11 mouse cellular contexts compared by ENCODE assay signal in the genomic region with DNA sequence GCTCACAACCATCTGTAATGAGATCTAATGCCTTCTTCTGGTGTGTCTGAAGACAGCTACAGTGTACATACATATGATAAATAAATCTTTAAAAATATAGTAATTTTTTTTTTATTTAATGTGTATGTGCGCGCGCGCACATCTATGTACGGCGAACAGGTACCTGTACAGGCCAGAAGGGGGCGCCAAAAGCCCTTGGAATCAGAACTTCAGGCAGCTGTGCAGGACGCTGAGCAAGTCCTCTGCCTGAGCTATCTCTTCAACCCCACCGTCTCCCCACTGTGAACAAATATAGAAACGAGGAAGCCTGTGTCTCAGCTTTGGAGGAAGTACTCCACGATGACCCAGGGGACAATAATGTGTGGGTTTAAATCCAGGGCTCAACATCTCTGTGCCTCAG. TPM values are rescaled to one million over a fixed set of nuclear protein-coding genes. Genes with fewer than 3 reads are reported as not detected.
DNase-seq lines count a peak whose midpoint lies in the region; TF ChIP-seq lines count a peak whose summit lies in the region.
"Had no signal": no experiment of that assay in that cellular context is flagged by ENCODE, and none has a peak within 500 bp of the region (broad histone marks: within the 10 kb centered on the region; RNA-seq: fewer than 3 reads in every experiment).

No protein-coding gene starts in this region.

- H3K4me1 ChIP-seq in ES-Bruce4 (ENCODE audit: control insufficient read depth, insufficient read depth, low read length): peaks cover 14% of the 10 kb centered on the region
- H3K4me1 ChIP-seq in embryonic facial prominence, embryonic 10.5 days: peaks cover 32% of the 10 kb centered on the region

- H3K9me3 ChIP-seq in ES-Bruce4 (replicated peaks; ENCODE audit: control insufficient read depth, insufficient read depth, low read length, poor library complexity, severe bottlenecking): 0 out of 2 replicates have a peak, but pooled peaks cover 4% of the 10 kb centered on the region
- peaks cover 4% of the 10 kb centered on the region for H3K9me3 ChIP-seq in embryonic facial prominence, embryonic 10.5 days
- H3K9me3 ChIP-seq: embryonic facial prominence, embryonic 15.5 days; heart, embryonic 15.5 days had no signal

- TF ChIP-seq CTCF in ES-Bruce4 (IDR thresholded peaks at IDR 0.05; ENCODE audit: low read depth, low read length): peak; percentile 47

- no peak for TF ChIP-seq POLR2A in ES-Bruce4 (IDR thresholded peaks at IDR 0.05; ENCODE audit: insufficient read depth, low read length)

- WGBS in embryonic facial prominence, embryonic 10.5 days: 90% methylated on average over 11 of the region's 11 CpGs

- no peak overlapping the region for H3K4me3 ChIP-seq in ES-Bruce4 (ENCODE audit: low read depth, low read length)
- no peak overlapping the region for H3K4me3 ChIP-seq in embryonic facial prominence, embryonic 10.5 days
- H3K4me3 ChIP-seq: embryonic facial prominence, embryonic 15.5 days; heart, embryonic 15.5 days had no signal

- peaks cover 41% of the 10 kb centered on the region for H3K36me3 ChIP-seq in ES-Bruce4 (ENCODE audit: control insufficient read depth, insufficient read depth, low read length, poor library complexity, severe bottlenecking)
- peaks cover 91% of the 10 kb centered on the region for H3K36me3 ChIP-seq in embryonic facial prominence, embryonic 10.5 days (replicated peaks)

- no peak for TF ChIP-seq EP300 in ES-Bruce4 (IDR thresholded peaks at IDR 0.05; ENCODE audit: insufficient read depth, low read depth, low read length)

- H3K9ac ChIP-seq in ES-Bruce4 (ENCODE audit: low read depth, poor library complexity, severe bottlenecking): no peak overlapping the region
- H3K9ac ChIP-seq: embryonic facial prominence, embryonic 15.5 days; heart, embryonic 15.5 days had no signal

- H3K27me3 ChIP-seq in ES-Bruce4 (ENCODE audit: control insufficient read depth, insufficient read depth, low read length, poor library complexity, severe bottlenecking): no peaks in the 10 kb centered on the region
- no peaks in the 10 kb centered on the region for H3K27me3 ChIP-seq in embryonic facial prominence, embryonic 10.5 days (replicated peaks; ENCODE audit: low read depth, poor library complexity, severe bottlenecking)
- H3K27me3 ChIP-seq: embryonic facial prominence, embryonic 15.5 days; heart, embryonic 15.5 days had no signal

- H3K27ac ChIP-seq in ES-Bruce4 (ENCODE audit: insufficient read depth, low read length): no peak overlapping the region
- no peak overlapping the region for H3K27ac ChIP-seq in embryonic facial prominence, embryonic 10.5 days (replicated peaks)
- H3K27ac ChIP-seq: heart, embryonic 15.5 days had no signal

- peak; percentile 63 for DNase-seq in adrenal gland, postnatal 14 days
- DNase-seq in adrenal gland, adult 8-10 months: no peak
- peak; percentile 51 to 61 for DNase-seq in kidney, postnatal 4 days
- no peak for DNase-seq in kidney, adult 8-10 months
- DNase-seq in induced T-regulatory cell, adult 2 months (ENCODE audit: low read depth): peak; percentile 32
- no peak for DNase-seq in embryonic facial prominence, embryonic 10.5 days (ENCODE audit: low spot score)
- no peak for DNase-seq in frontal cortex, postnatal 14 days (ENCODE audit: low spot score in 2 of 2)
- DNase-seq: cerebellum, postnatal 10 days had no signal

RNA-seq across cellular contexts. Expression of a gene that starts 10.0 kb away (rescaled TPM):
- 90.1 and 94.7 TPM in 2 replicates for total RNA-seq in adrenal gland, postnatal 14 days (2021)
- total RNA-seq in adrenal gland, adult 8-10 months (2022): 100 to 1,000 TPM in 1 of 4 experiments, 10 to 100 TPM in 3; 72.1 to 116 (median 88.9) TPM
- polyA plus RNA-seq in ES-Bruce4 (2011; ENCODE audit: insufficient read depth, insufficient read length, low read depth, missing spikeins): 86.7 and 97.9 TPM in 2 replicates
- 110 TPM in 2 replicates for polyA plus RNA-seq in embryonic facial prominence, embryonic 10.5 days (2016; fragmentation: Nextera tagmentation; extraction: Ambion mirVana)

RNA-seq across cellular contexts. Expression of a gene that starts 25.0 kb away (rescaled TPM):
- 136 and 145 TPM in 2 replicates for total RNA-seq in adrenal gland, postnatal 14 days (2021)
- total RNA-seq in adrenal gland, adult 8-10 months (2022): 100 to 1,000 TPM; 119 to 134 (median 125) TPM
- 68.2 TPM in 2 replicates for polyA plus RNA-seq in ES-Bruce4 (2011; ENCODE audit: insufficient read depth, insufficient read length, low read depth, missing spikeins)
- polyA plus RNA-seq in embryonic facial prominence, embryonic 10.5 days (2016; fragmentation: Nextera tagmentation; extraction: Ambion mirVana): 216 and 221 TPM in 2 replicates

RNA-seq across cellular contexts. Expression of a gene that starts 30.5 kb away (rescaled TPM):
- 59.8 and 70.8 TPM in 2 replicates for total RNA-seq in adrenal gland, postnatal 14 days (2021)
- 10 to 100 TPM; 50.3 to 63.5 (median 55.3) TPM for total RNA-seq in adrenal gland, adult 8-10 months (2022)
- 138 and 154 TPM in 2 replicates for polyA plus RNA-seq in ES-Bruce4 (2011; ENCODE audit: insufficient read depth, insufficient read length, low read depth, missing spikeins)
- 68.3 and 79.4 TPM in 2 replicates for polyA plus RNA-seq in embryonic facial prominence, embryonic 10.5 days (2016; fragmentation: Nextera tagmentation; extraction: Ambion mirVana)

RNA-seq across cellular contexts. Expression of a gene that starts 41.3 kb away (rescaled TPM):
- total RNA-seq in adrenal gland, postnatal 14 days (2021): 972 and 3,675 TPM in 2 replicates
- 1,000 to 10,000 TPM in 3 of 4 experiments, 100 to 1,000 TPM in 1; 996 to 1,300 (median 1,120) TPM for total RNA-seq in adrenal gland, adult 8-10 months (2022)
- 1,030 and 1,048 TPM in 2 replicates for polyA plus RNA-seq in ES-Bruce4 (2011; ENCODE audit: insufficient read depth, insufficient read length, low read depth, missing spikeins)
- polyA plus RNA-seq in embryonic facial prominence, embryonic 10.5 days (2016; fragmentation: Nextera tagmentation; extraction: Ambion mirVana): 135 and 168 TPM in 2 replicates

RNA-seq across cellular contexts. Expression of a gene that starts 47.8 kb away (rescaled TPM):
- 845 and 1,967 TPM in 2 replicates for total RNA-seq in adrenal gland, postnatal 14 days (2021)
- total RNA-seq in adrenal gland, adult 8-10 months (2022): 100 to 1,000 TPM in 2 of 4 experiments, 10 to 100 TPM in 2; 11.6 to 554 (median 210) TPM
- polyA plus RNA-seq in ES-Bruce4 (2011; ENCODE audit: insufficient read depth, insufficient read length, low read depth, missing spikeins): 93.2 and 95.8 TPM in 2 replicates
- polyA plus RNA-seq in embryonic facial prominence, embryonic 10.5 days (2016; fragmentation: Nextera tagmentation; extraction: Ambion mirVana): 3.6 and 4.7 TPM in 2 replicates

Comparison
In these comparisons a context has a peak if more than half of its experiments do, and no peak if none do; other contexts are left out.
1. DNase-seq: peak in adrenal gland, postnatal 14 days (single experiment), kidney, postnatal 4 days (2 of 2) and induced T-regulatory cell, adult 2 months (single experiment); none in adrenal gland, adult 8-10 months (single experiment), kidney, adult 8-10 months (0 of 2), embryonic facial prominence, embryonic 10.5 days (single experiment) and frontal cortex, postnatal 14 days (0 of 2).